In genomic region chr17:26131856-26132853, GRCm38 (mm10) we compare ENCODE assay signal across 19 mouse cellular contexts. TPM values are rescaled to one million over a fixed set of nuclear protein-coding genes. Genes with fewer than 3 reads are reported as not detected.
DNase-seq lines count a peak whose midpoint lies in the region; ATAC-seq and TF ChIP-seq lines count a peak whose summit lies in the region.
"Had no signal": no experiment of that assay in that cellular context is flagged by ENCODE, and none has a peak within 500 bp of the region (broad histone marks: within the 10 kb centered on the region; RNA-seq: fewer than 3 reads in every experiment).

No protein-coding gene starts in this region.

- H3K4me3 ChIP-seq in hindbrain, embryonic 16.5 days (ENCODE audit: low read length), result no peak overlapping the region
- H3K4me3 ChIP-seq in hindbrain, embryonic 11.5 days (ENCODE audit: low read depth, low read length), result no peak overlapping the region
- H3K4me3 ChIP-seq in forebrain, embryonic 10.5 days, result peak overlapping the region; percentile 34; the same call in 1 of the 2 replicates
- 0 out of 2 replicates have a peak overlapping the region, but pooled peaks have one; percentile 0 for H3K4me3 ChIP-seq in forebrain, postnatal 0 days (ENCODE audit: low read depth, low read length)
- H3K4me3 ChIP-seq in midbrain, postnatal 0 days (ENCODE audit: low read depth, low read length), result peak overlapping the region; percentile 45
- no peak overlapping the region for H3K4me3 ChIP-seq in liver, embryonic 11.5 days (ENCODE audit: low read depth, low read length)

- H3K9me3 ChIP-seq in hindbrain, embryonic 16.5 days (ENCODE audit: control insufficient read depth, low read length), result no peaks in the 10 kb centered on the region
- no peaks in the 10 kb centered on the region for H3K9me3 ChIP-seq in hindbrain, embryonic 11.5 days (ENCODE audit: control insufficient read depth, low read length)
- no peaks in the 10 kb centered on the region for H3K9me3 ChIP-seq in forebrain, embryonic 10.5 days
- H3K9me3 ChIP-seq in forebrain, postnatal 0 days (ENCODE audit: low read length), result no peaks in the 10 kb centered on the region
- no peaks in the 10 kb centered on the region for H3K9me3 ChIP-seq in midbrain, postnatal 0 days (ENCODE audit: low read length)
- no peaks in the 10 kb centered on the region for H3K9me3 ChIP-seq in liver, embryonic 11.5 days (ENCODE audit: control insufficient read depth, low read length)

- H3K36me3 ChIP-seq in hindbrain, embryonic 16.5 days (ENCODE audit: control insufficient read depth, insufficient read depth, low read length), result peaks cover 13% of the 10 kb centered on the region
- H3K36me3 ChIP-seq in hindbrain, embryonic 11.5 days (ENCODE audit: control insufficient read depth, insufficient read depth, low read length), result 0 out of 2 replicates have a peak, but pooled peaks cover 3% of the 10 kb centered on the region
- H3K36me3 ChIP-seq in forebrain, embryonic 10.5 days (replicated peaks), result peaks cover 67% of the 10 kb centered on the region
- peaks cover 35% of the 10 kb centered on the region for H3K36me3 ChIP-seq in forebrain, postnatal 0 days (ENCODE audit: insufficient read depth)
- peaks cover 24% of the 10 kb centered on the region for H3K36me3 ChIP-seq in midbrain, postnatal 0 days (ENCODE audit: insufficient read depth, low read length)
- peaks cover 32% of the 10 kb centered on the region for H3K36me3 ChIP-seq in liver, embryonic 11.5 days (ENCODE audit: control insufficient read depth, insufficient read depth, low read length)

- no peak overlapping the region for H3K27ac ChIP-seq in hindbrain, embryonic 16.5 days (ENCODE audit: low read depth, low read length)
- H3K27ac ChIP-seq in hindbrain, embryonic 11.5 days (ENCODE audit: low read depth, low read length), result no peak overlapping the region
- H3K27ac ChIP-seq in forebrain, embryonic 10.5 days, result peak overlapping the region; percentile 76
- no peak overlapping the region for H3K27ac ChIP-seq in forebrain, postnatal 0 days (ENCODE audit: low read depth, low read length)
- peak overlapping the region; percentile 70 for H3K27ac ChIP-seq in midbrain, postnatal 0 days (ENCODE audit: low read depth, low read length)
- H3K27ac ChIP-seq in liver, embryonic 11.5 days (ENCODE audit: low read depth, low read length), result no peak overlapping the region

- DNase-seq in hindbrain, embryonic 11.5 days (ENCODE audit: low spot score), result no peak
- DNase-seq in forebrain, embryonic 10.5 days (ENCODE audit: extremely low spot score, low spot score), result no peak
- no peak for DNase-seq in forebrain, postnatal 0 days
- peak; percentile 25 for DNase-seq in midbrain, postnatal 0 days (ENCODE audit: low spot score)
- DNase-seq in liver, embryonic 11.5 days (ENCODE audit: low spot score), result no peak
- no peak for DNase-seq in lung, postnatal 10 days
- no peak for DNase-seq in left cerebral cortex, adult 11 months (ENCODE audit: low spot score)
- DNase-seq: adrenal gland, postnatal 14 days; B cell, adult 2 months; cerebellum, adult 18-20 months; gastrocnemius, postnatal 36 days; heart, postnatal 14 days; kidney, adult 9 months; kidney, postnatal 4 days; lung, adult 2 months; right cerebral cortex, postnatal 14 days had no signal

- 0 out of 2 replicates have a peak, but pooled peaks have one; percentile 28 for ATAC-seq in hindbrain, embryonic 16.5 days
- ATAC-seq in hindbrain, embryonic 11.5 days (ENCODE audit: low FRiP score), result no peak
- no peak for ATAC-seq in forebrain, postnatal 0 days
- peak; percentile 42; the same call in 1 of the 2 replicates for ATAC-seq in midbrain, postnatal 0 days (ENCODE audit: low FRiP score)
- no peak for ATAC-seq in liver, embryonic 11.5 days (replicated peaks; ENCODE audit: low FRiP score)
- ATAC-seq: inflammation-experienced regulatory T-cells, adult 6 months had no signal

- H3K9ac ChIP-seq in hindbrain, embryonic 16.5 days (ENCODE audit: low read depth, low read length), result no peak overlapping the region
- H3K9ac ChIP-seq in hindbrain, embryonic 11.5 days (ENCODE audit: low read depth, low read length), result no peak overlapping the region
- H3K9ac ChIP-seq in forebrain, postnatal 0 days, result no peak overlapping the region
- H3K9ac ChIP-seq in midbrain, postnatal 0 days (replicated peaks; ENCODE audit: low read length, poor library complexity, severe bottlenecking), result peak overlapping the region; percentile 64
- no peak overlapping the region for H3K9ac ChIP-seq in liver, embryonic 11.5 days (ENCODE audit: low read depth, low read length)

- no peak for TF ChIP-seq CTCF in forebrain, postnatal 0 days (IDR thresholded peaks at IDR 0.05; ENCODE audit: low read depth)
- TF ChIP-seq CTCF in midbrain, postnatal 0 days (IDR thresholded peaks at IDR 0.05), result peak; percentile 12; the same call in 1 of the 2 replicates

- no peaks in the 10 kb centered on the region for H3K27me3 ChIP-seq in hindbrain, embryonic 16.5 days (replicated peaks; ENCODE audit: control insufficient read depth, insufficient read depth, low read length)
- no peaks in the 10 kb centered on the region for H3K27me3 ChIP-seq in hindbrain, embryonic 11.5 days (ENCODE audit: control insufficient read depth, insufficient read depth, low read length)
- no peaks in the 10 kb centered on the region for H3K27me3 ChIP-seq in forebrain, embryonic 10.5 days (ENCODE audit: poor library complexity, severe bottlenecking)
- H3K27me3 ChIP-seq in forebrain, postnatal 0 days (ENCODE audit: insufficient read depth, low read length), result no peaks in the 10 kb centered on the region
- no peaks in the 10 kb centered on the region for H3K27me3 ChIP-seq in midbrain, postnatal 0 days (ENCODE audit: insufficient read depth, low read length)
- no peaks in the 10 kb centered on the region for H3K27me3 ChIP-seq in liver, embryonic 11.5 days (replicated peaks; ENCODE audit: control insufficient read depth, insufficient read depth, low read length)

- WGBS in hindbrain, embryonic 16.5 days, result 82% methylated on average over 18 of the region's 18 CpGs
- 89% methylated on average over 18 of the region's 18 CpGs for WGBS in hindbrain, embryonic 11.5 days
- 81% methylated on average over 18 of the region's 18 CpGs for WGBS in forebrain, embryonic 10.5 days
- 64% methylated on average over 18 of the region's 18 CpGs for WGBS in forebrain, postnatal 0 days
- WGBS in midbrain, postnatal 0 days, result 22% methylated on average over 18 of the region's 18 CpGs
- 90% methylated on average over 18 of the region's 18 CpGs for WGBS in liver, embryonic 11.5 days

- no peak overlapping the region for H3K4me2 ChIP-seq in hindbrain, embryonic 16.5 days (ENCODE audit: low read length)
- H3K4me2 ChIP-seq in hindbrain, embryonic 11.5 days (replicated peaks; ENCODE audit: low read depth, low read length), result no peak overlapping the region
- no peak overlapping the region for H3K4me2 ChIP-seq in forebrain, postnatal 0 days (ENCODE audit: low read depth)
- H3K4me2 ChIP-seq in midbrain, postnatal 0 days (ENCODE audit: low read depth, low read length, poor library complexity, severe bottlenecking), result peak overlapping the region; percentile 59
- H3K4me2 ChIP-seq in liver, embryonic 11.5 days, result no peak overlapping the region
- H3K4me2 ChIP-seq: heart, embryonic 11.5 days had no signal

- no peaks in the 10 kb centered on the region for H3K4me1 ChIP-seq in hindbrain, embryonic 16.5 days (ENCODE audit: control insufficient read depth, insufficient read depth, low read depth, low read length)
- H3K4me1 ChIP-seq in hindbrain, embryonic 11.5 days (replicated peaks; ENCODE audit: control insufficient read depth, insufficient read depth, low read length), result no peaks in the 10 kb centered on the region
- peaks cover 22% of the 10 kb centered on the region for H3K4me1 ChIP-seq in forebrain, embryonic 10.5 days
- H3K4me1 ChIP-seq in forebrain, postnatal 0 days (ENCODE audit: insufficient read depth), result no peaks in the 10 kb centered on the region
- H3K4me1 ChIP-seq in midbrain, postnatal 0 days (ENCODE audit: insufficient read depth, low read length), result peaks cover 4% of the 10 kb centered on the region; the same call in 1 of the 2 replicates
- no peaks in the 10 kb centered on the region; the same call in 1 of the 2 replicates for H3K4me1 ChIP-seq in liver, embryonic 11.5 days (replicated peaks; ENCODE audit: control insufficient read depth, insufficient read depth, low read length)

RNA-seq across cellular contexts. Expression of gene Axin1, which starts 6.3 kb away (rescaled TPM):
- 6.2 and 7.1 TPM in 2 replicates for polyA plus RNA-seq in hindbrain, embryonic 16.5 days (2015; fragmentation: Nextera tagmentation; extraction: Ambion mirVana)
- polyA plus RNA-seq in hindbrain, embryonic 11.5 days (2014; fragmentation: Nextera tagmentation; extraction: Ambion mirVana), result 8.6 and 12.4 TPM in 2 replicates
- polyA plus RNA-seq in forebrain, embryonic 10.5 days (2016; fragmentation: Nextera tagmentation; extraction: Ambion mirVana), result 8.4 and 10.5 TPM in 2 replicates
- 33.7 and 47.6 TPM in 2 replicates for total RNA-seq in forebrain, postnatal 0 days (2014; rRNA removed)
- 15.1 and 15.3 TPM in 2 replicates for polyA plus RNA-seq in forebrain, postnatal 0 days (2015; fragmentation: Nextera tagmentation; extraction: Ambion mirVana)
- 27.2 and 30.0 TPM in 2 replicates for total RNA-seq in midbrain, postnatal 0 days (2014; rRNA removed)
- 18.5 and 21.0 TPM in 2 replicates for polyA plus RNA-seq in midbrain, postnatal 0 days (2015; fragmentation: Nextera tagmentation; extraction: Ambion mirVana)
- 12.8 and 13.1 TPM in 2 replicates for polyA plus RNA-seq in liver, embryonic 11.5 days (2014; fragmentation: Nextera tagmentation; extraction: Ambion mirVana)

RNA-seq across cellular contexts. Expression of gene Mrpl28, which starts 8.9 kb away (rescaled TPM):
- 188 and 195 TPM in 2 replicates for polyA plus RNA-seq in hindbrain, embryonic 16.5 days (2015; fragmentation: Nextera tagmentation; extraction: Ambion mirVana)
- 244 TPM in 2 replicates for polyA plus RNA-seq in hindbrain, embryonic 11.5 days (2014; fragmentation: Nextera tagmentation; extraction: Ambion mirVana)
- polyA plus RNA-seq in forebrain, embryonic 10.5 days (2016; fragmentation: Nextera tagmentation; extraction: Ambion mirVana), result 318 and 342 TPM in 2 replicates
- 116 and 166 TPM in 2 replicates for total RNA-seq in forebrain, postnatal 0 days (2014; rRNA removed)
- 182 and 189 TPM in 2 replicates for polyA plus RNA-seq in forebrain, postnatal 0 days (2015; fragmentation: Nextera tagmentation; extraction: Ambion mirVana)
- total RNA-seq in midbrain, postnatal 0 days (2014; rRNA removed), result 95.0 and 117 TPM in 2 replicates
- 165 and 179 TPM in 2 replicates for polyA plus RNA-seq in midbrain, postnatal 0 days (2015; fragmentation: Nextera tagmentation; extraction: Ambion mirVana)
- polyA plus RNA-seq in liver, embryonic 11.5 days (2014; fragmentation: Nextera tagmentation; extraction: Ambion mirVana), result 253 TPM in 2 replicates

RNA-seq across cellular contexts. Expression of gene Tmem8, which starts 19.1 kb away (rescaled TPM):
- polyA plus RNA-seq in hindbrain, embryonic 16.5 days (2015; fragmentation: Nextera tagmentation; extraction: Ambion mirVana), result 4.0 and 4.2 TPM in 2 replicates
- 1.0 and 1.1 TPM in 2 replicates for polyA plus RNA-seq in hindbrain, embryonic 11.5 days (2014; fragmentation: Nextera tagmentation; extraction: Ambion mirVana)
- polyA plus RNA-seq in forebrain, embryonic 10.5 days (2016; fragmentation: Nextera tagmentation; extraction: Ambion mirVana), result 1.7 and 1.8 TPM in 2 replicates
- 2.8 and 4.3 TPM in 2 replicates for total RNA-seq in forebrain, postnatal 0 days (2014; rRNA removed)
- 2.4 and 2.5 TPM in 2 replicates for polyA plus RNA-seq in forebrain, postnatal 0 days (2015; fragmentation: Nextera tagmentation; extraction: Ambion mirVana)
- total RNA-seq in midbrain, postnatal 0 days (2014; rRNA removed), result 9.0 and 9.5 TPM in 2 replicates
- polyA plus RNA-seq in midbrain, postnatal 0 days (2015; fragmentation: Nextera tagmentation; extraction: Ambion mirVana), result 3.5 TPM in 2 replicates
- 1.6 and 2.1 TPM in 2 replicates for polyA plus RNA-seq in liver, embryonic 11.5 days (2014; fragmentation: Nextera tagmentation; extraction: Ambion mirVana)

RNA-seq across cellular contexts. Expression of gene Nme4, which starts 36.8 kb away (rescaled TPM):
- 22.9 and 23.2 TPM in 2 replicates for polyA plus RNA-seq in hindbrain, embryonic 16.5 days (2015; fragmentation: Nextera tagmentation; extraction: Ambion mirVana)
- polyA plus RNA-seq in hindbrain, embryonic 11.5 days (2014; fragmentation: Nextera tagmentation; extraction: Ambion mirVana), result 60.3 and 62.6 TPM in 2 replicates
- polyA plus RNA-seq in forebrain, embryonic 10.5 days (2016; fragmentation: Nextera tagmentation; extraction: Ambion mirVana), result 126 and 138 TPM in 2 replicates
- total RNA-seq in forebrain, postnatal 0 days (2014; rRNA removed), result 9.5 and 16.0 TPM in 2 replicates
- 11.4 and 12.9 TPM in 2 replicates for polyA plus RNA-seq in forebrain, postnatal 0 days (2015; fragmentation: Nextera tagmentation; extraction: Ambion mirVana)
- 6.4 and 7.7 TPM in 2 replicates for total RNA-seq in midbrain, postnatal 0 days (2014; rRNA removed)
- polyA plus RNA-seq in midbrain, postnatal 0 days (2015; fragmentation: Nextera tagmentation; extraction: Ambion mirVana), result 9.2 and 10.2 TPM in 2 replicates
- polyA plus RNA-seq in liver, embryonic 11.5 days (2014; fragmentation: Nextera tagmentation; extraction: Ambion mirVana), result 111 and 120 TPM in 2 replicates

RNA-seq across cellular contexts. Expression of gene Decr2, which starts 42.0 kb away (rescaled TPM):
- 45.6 and 45.7 TPM in 2 replicates for polyA plus RNA-seq in hindbrain, embryonic 16.5 days (2015; fragmentation: Nextera tagmentation; extraction: Ambion mirVana)
- polyA plus RNA-seq in hindbrain, embryonic 11.5 days (2014; fragmentation: Nextera tagmentation; extraction: Ambion mirVana), result 20.4 and 24.7 TPM in 2 replicates
- polyA plus RNA-seq in forebrain, embryonic 10.5 days (2016; fragmentation: Nextera tagmentation; extraction: Ambion mirVana), result 23.5 and 24.7 TPM in 2 replicates
- 32.7 and 41.1 TPM in 2 replicates for total RNA-seq in forebrain, postnatal 0 days (2014; rRNA removed)
- polyA plus RNA-seq in forebrain, postnatal 0 days (2015; fragmentation: Nextera tagmentation; extraction: Ambion mirVana), result 29.5 and 35.3 TPM in 2 replicates
- total RNA-seq in midbrain, postnatal 0 days (2014; rRNA removed), result 38.0 and 41.1 TPM in 2 replicates
- polyA plus RNA-seq in midbrain, postnatal 0 days (2015; fragmentation: Nextera tagmentation; extraction: Ambion mirVana), result 42.3 and 44.4 TPM in 2 replicates
- 18.2 and 20.1 TPM in 2 replicates for polyA plus RNA-seq in liver, embryonic 11.5 days (2014; fragmentation: Nextera tagmentation; extraction: Ambion mirVana)

Comparison
In these comparisons a context has a peak if more than half of its experiments do, and no peak if none do; other contexts are left out.
1. ATAC-seq: peak in hindbrain, embryonic 16.5 days (single experiment) and midbrain, postnatal 0 days (single experiment); none in hindbrain, embryonic 11.5 days (single experiment), forebrain, postnatal 0 days (single experiment) and liver, embryonic 11.5 days (single experiment).
2. H3K27ac ChIP-seq: peak in forebrain, embryonic 10.5 days (single experiment) and midbrain, postnatal 0 days (single experiment); none in hindbrain, embryonic 16.5 days (single experiment), hindbrain, embryonic 11.5 days (single experiment), forebrain, postnatal 0 days (single experiment) and liver, embryonic 11.5 days (single experiment).
3. H3K4me3 ChIP-seq: peak in forebrain, embryonic 10.5 days (single experiment), forebrain, postnatal 0 days (single experiment) and midbrain, postnatal 0 days (single experiment); none in hindbrain, embryonic 16.5 days (single experiment), hindbrain, embryonic 11.5 days (single experiment) and liver, embryonic 11.5 days (single experiment).